Mouse (Mus musculus) cortical plate, adult 2 months (tissue): ENCODE measurements around the gene Npc1l1. TPM values are rescaled to one million over a fixed set of nuclear protein-coding genes. Genes with fewer than 3 reads are reported as not detected.

ENCODE experiments used
- H3K27ac ChIP-seq: fragments of 200-500 bp; 2 replicates; pipeline ENCODE4 v1.5.1; 2012; ENCODE audit warnings: low read length, control low read depth, inconsistent platforms; ENCODE audit not compliant: insufficient read depth
- H3K4me1 ChIP-seq: fragments of 200-500 bp; 2 replicates; pipeline ENCODE4 v1.6.1; 2011; ENCODE audit warnings: low read length; ENCODE audit not compliant: control insufficient read depth, insufficient read depth
- H3K4me3 ChIP-seq: fragments of 200-500 bp; 2 replicates; pipeline ENCODE4 v1.5.1; 2011; ENCODE audit warnings: mild to moderate bottlenecking, low read length, control low read depth; ENCODE audit not compliant: insufficient read depth
- CTCF ChIP-seq: fragments of 200-500 bp; IDR thresholded peaks from 2 replicates; pipeline ENCODE4 v1.5.1; 2011; ENCODE audit warnings: mild to moderate bottlenecking, control low read depth, low read length; ENCODE audit not compliant: insufficient read depth; ENCODE audit errors: extremely low read depth
- POLR2A ChIP-seq: fragments of 200-500 bp; IDR thresholded peaks from 2 replicates; pipeline ENCODE4 v1.6.1; 2011; ENCODE audit warnings: mild to moderate bottlenecking, low read length, control low read depth; ENCODE audit not compliant: insufficient read depth; ENCODE audit errors: extremely low read depth
- polyA plus RNA-seq: library from polyadenylated mRNA; depleted of rRNA; stranded (reverse); fragments of >200 nt; gene quantifications from 2 replicates; pipeline ENCODE4 v1.2.3, GENCODE M21; 2012; rRNA removed

Gene Npc1l1
- polyA plus RNA-seq, 1 experiment: 2.0 TPM

DNA sequence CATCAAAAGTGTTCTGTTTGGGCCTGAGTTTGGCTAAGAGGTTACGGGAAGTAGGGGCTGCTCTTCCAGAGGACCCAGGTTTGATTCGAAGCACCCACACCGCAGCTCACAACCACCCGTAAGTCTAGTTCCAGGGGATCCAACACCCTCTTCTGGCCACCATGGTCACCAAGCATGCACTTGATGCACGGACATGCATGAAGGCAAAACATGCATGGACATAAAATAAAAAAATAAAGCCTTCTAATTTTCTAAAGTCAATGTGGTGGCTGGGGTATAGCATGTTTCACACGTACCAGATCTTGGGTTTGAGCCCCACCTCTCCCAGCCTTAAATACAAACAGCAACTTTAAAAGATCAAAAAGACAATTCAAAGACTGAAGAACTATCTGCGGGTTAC, 65.2 kb downstream of the Npc1l1 start:
- Histone ChIP-seq H3K27ac (no peak overlapping the region), H3K4me3 (no peak overlapping the region), H3K4me1 (peaks cover 15% of the 10 kb centered on the region)
- TF ChIP-seq CTCF: no peak
- no peak for TF ChIP-seq POLR2A

DNA sequence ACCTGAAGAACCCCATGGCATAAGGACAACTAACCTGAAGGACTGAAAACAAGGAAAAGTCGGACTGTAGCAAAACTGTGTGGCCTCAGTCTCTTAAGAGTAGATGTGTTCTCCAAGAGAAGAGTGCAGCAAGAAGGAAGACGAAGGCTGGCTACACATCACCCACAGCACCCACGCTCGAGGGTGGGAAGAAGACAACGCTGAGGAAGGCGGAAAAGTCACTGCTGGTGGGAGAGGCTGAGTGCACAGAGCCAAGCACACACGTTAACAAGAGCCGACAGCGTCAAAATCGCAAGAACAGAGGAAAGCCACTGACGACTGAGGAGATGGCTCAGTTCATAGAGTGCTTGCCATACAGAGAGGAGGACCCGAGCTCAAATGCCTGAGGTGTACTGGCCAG, 66.2 kb downstream of the Npc1l1 start:
- Histone ChIP-seq H3K27ac (no peak overlapping the region), H3K4me3 (no peak overlapping the region), H3K4me1 (peaks cover 15% of the 10 kb centered on the region)
- TF ChIP-seq CTCF (no peak), POLR2A (no peak)

DNA sequence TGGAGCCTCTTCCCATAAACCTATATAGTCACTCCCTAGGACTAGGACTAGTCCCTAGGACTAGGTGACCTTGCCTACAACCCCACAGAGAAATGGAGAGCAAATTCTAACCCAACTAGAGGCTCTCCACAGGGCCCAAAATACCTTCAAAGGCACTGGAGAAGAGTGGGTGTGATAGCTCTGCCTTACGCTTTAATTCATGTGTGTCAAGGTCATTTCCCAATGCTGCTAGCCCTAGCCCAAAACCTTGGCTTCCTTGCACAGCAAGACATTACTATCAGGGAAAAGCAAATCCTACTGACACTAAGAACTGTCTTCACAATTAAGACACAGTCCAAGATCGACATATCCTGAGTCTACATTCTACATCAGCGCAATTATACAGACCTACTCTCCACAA, 66.9 kb downstream of the Npc1l1 start:
- Histone ChIP-seq H3K27ac (no peak overlapping the region), H3K4me1 (peaks cover 15% of the 10 kb centered on the region), H3K4me3 (no peak overlapping the region)
- TF ChIP-seq POLR2A (no peak), CTCF (no peak)

DNA sequence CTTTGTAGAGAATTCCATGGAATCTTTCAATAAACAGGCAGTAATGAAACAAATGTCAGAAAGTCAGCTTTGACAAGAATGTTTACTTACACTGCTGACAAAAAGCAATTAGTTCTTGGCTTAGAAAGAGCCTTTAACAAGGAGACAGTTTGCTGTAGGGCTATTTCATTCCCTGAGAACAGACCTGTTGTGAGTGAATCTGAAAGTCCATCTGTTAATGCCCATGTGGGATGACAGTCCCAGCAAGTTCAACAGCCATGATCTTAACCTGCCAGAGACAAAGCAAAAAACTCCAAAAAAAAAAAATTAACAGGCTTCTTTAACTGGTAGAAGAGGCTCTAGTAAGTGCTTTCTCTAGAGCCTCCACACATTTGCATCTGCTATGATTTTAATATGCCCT, 68.4 kb downstream of the Npc1l1 start:
- Histone ChIP-seq H3K27ac (no peak overlapping the region), H3K4me3 (no peak overlapping the region), H3K4me1 (peaks cover 15% of the 10 kb centered on the region)
- no peak for TF ChIP-seq CTCF
- no peak for TF ChIP-seq POLR2A

Other genes starting within 250 kb of the Npc1l1 start
- gene Camk2b, start 163.8 kb downstream of the Npc1l1 start, polyA plus RNA-seq: 499 and 547 TPM in 2 replicates
- 0.08 and 0.17 TPM in 2 replicates for gene A730071L15Rik, start 30.1 kb downstream of the Npc1l1 start, polyA plus RNA-seq
- 112 TPM in 2 replicates for gene Nudcd3, start 29.7 kb downstream of the Npc1l1 start, polyA plus RNA-seq
- gene Ddx56, start 37.6 kb upstream of the Npc1l1 start, polyA plus RNA-seq: 43.6 and 44.1 TPM in 2 replicates
- 128 and 135 TPM in 2 replicates for gene Tmed4, start 44.7 kb upstream of the Npc1l1 start, polyA plus RNA-seq
- gene Ogdh, start 61.5 kb upstream of the Npc1l1 start, polyA plus RNA-seq: 154 TPM in 2 replicates
- 105 and 108 TPM in 2 replicates for gene Zmiz2, start 158.9 kb upstream of the Npc1l1 start, polyA plus RNA-seq
- gene Ppia, start 185.3 kb upstream of the Npc1l1 start, polyA plus RNA-seq: 2,439 and 2,636 TPM in 2 replicates
- gene H2afv, start 214.3 kb upstream of the Npc1l1 start, polyA plus RNA-seq: 81.7 and 83.3 TPM in 2 replicates
- 103 and 109 TPM in 2 replicates for gene Purb, start 245.8 kb upstream of the Npc1l1 start, polyA plus RNA-seq